Mouse (Mus musculus) cortical plate, adult 2 months (tissue): ENCODE measurements around the gene Igf2bp1. TPM values are rescaled to one million over a fixed set of nuclear protein-coding genes. Genes with fewer than 3 reads are reported as not detected.
A peak's percentile ranks its signal among the peaks of the same experiment; 100 is the strongest.

ENCODE experiments used
- H3K27ac ChIP-seq: fragments of 200-500 bp; 2 replicates; pipeline ENCODE4 v1.5.1; 2012; ENCODE audit warnings: low read length, control low read depth, inconsistent platforms; ENCODE audit not compliant: insufficient read depth
- H3K4me1 ChIP-seq: fragments of 200-500 bp; 2 replicates; pipeline ENCODE4 v1.6.1; 2011; ENCODE audit warnings: low read length; ENCODE audit not compliant: control insufficient read depth, insufficient read depth
- H3K4me3 ChIP-seq: fragments of 200-500 bp; 2 replicates; pipeline ENCODE4 v1.5.1; 2011; ENCODE audit warnings: mild to moderate bottlenecking, low read length, control low read depth; ENCODE audit not compliant: insufficient read depth
- CTCF ChIP-seq: fragments of 200-500 bp; IDR thresholded peaks from 2 replicates; pipeline ENCODE4 v1.5.1; 2011; ENCODE audit warnings: mild to moderate bottlenecking, control low read depth, low read length; ENCODE audit not compliant: insufficient read depth; ENCODE audit errors: extremely low read depth
- POLR2A ChIP-seq: fragments of 200-500 bp; IDR thresholded peaks from 2 replicates; pipeline ENCODE4 v1.6.1; 2011; ENCODE audit warnings: mild to moderate bottlenecking, low read length, control low read depth; ENCODE audit not compliant: insufficient read depth; ENCODE audit errors: extremely low read depth
- polyA plus RNA-seq: library from polyadenylated mRNA; depleted of rRNA; stranded (reverse); fragments of >200 nt; gene quantifications from 2 replicates; pipeline ENCODE4 v1.2.3, GENCODE M21; 2012

The Igf2bp1 gene
- polyA plus RNA-seq, 1 experiment = 0.15 TPM

DNA sequence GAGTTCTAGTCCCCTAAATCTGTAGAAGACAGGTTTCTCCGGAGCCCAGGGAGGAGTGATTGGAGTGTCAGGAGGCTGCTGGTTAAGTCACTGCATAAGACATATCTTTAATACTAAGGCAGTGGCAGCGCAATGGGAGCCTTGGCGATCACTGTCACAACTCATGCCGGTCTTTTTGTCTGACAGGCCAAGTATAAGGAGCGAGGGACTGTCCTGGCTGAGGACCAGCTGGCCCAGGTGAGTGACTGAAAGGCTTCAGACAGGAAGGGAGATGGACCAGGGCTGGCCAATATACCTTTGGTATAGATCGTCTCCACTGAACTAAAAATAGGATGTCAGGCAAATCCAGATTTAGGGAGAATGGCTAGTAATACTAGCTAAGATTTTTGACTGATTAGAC lies 29.4 kb upstream of the Igf2bp1 start:
- TF ChIP-seq CTCF (no peak), POLR2A (no peak)
- Histone ChIP-seq H3K27ac (no peak overlapping the region), H3K4me3 (peak overlapping the region; percentile 72), H3K4me1 (peaks cover 2% of the 10 kb centered on the region; the same call in 1 of the 2 replicates)

- no peak within 1 kb of the TSS for H3K27ac ChIP-seq
- peak; percentile 46; the same call in 1 of the 2 replicates for TF ChIP-seq POLR2A
- no peak for TF ChIP-seq CTCF
- peak within 1 kb of the TSS; percentile 72 for H3K4me3 ChIP-seq
- peaks cover 2% of the 10 kb centered on the region; the same call in 1 of the 2 replicates for H3K4me1 ChIP-seq
Measured at GRCm38 (mm10) chr11:96034596-96035052, 28.9 kb upstream of the Igf2bp1 start, which contains the start of gene Snf8. TSS of gene Snf8 (plus strand) at chr11:96034885.

- H3K4me1 ChIP-seq = peaks cover 2% of the 10 kb centered on the region; the same call in 1 of the 2 replicates
- no peak for TF ChIP-seq POLR2A
- H3K27ac ChIP-seq = no peak overlapping the region
- H3K4me3 ChIP-seq = peak overlapping the region; percentile 72
Measured at GRCm38 (mm10) chr11:96034116-96034515, 28.4 kb upstream of the Igf2bp1 start.

GRCm38 (mm10) chr11:96033264-96033663 lies 27.5 kb upstream of the Igf2bp1 start:
- no peak overlapping the region for H3K27ac ChIP-seq
- H3K4me1 ChIP-seq = peaks cover 2% of the 10 kb centered on the region; the same call in 1 of the 2 replicates
- H3K4me3 ChIP-seq = no peak overlapping the region
- TF ChIP-seq POLR2A (no peak), CTCF (no peak)

GRCm38 (mm10) chr11:96031701-96032100 lies 26.0 kb upstream of the Igf2bp1 start:
- Histone ChIP-seq H3K4me1 (peaks cover 2% of the 10 kb centered on the region; the same call in 1 of the 2 replicates), H3K4me3 (no peak overlapping the region), H3K27ac (no peak overlapping the region)
- no peak for TF ChIP-seq POLR2A
- TF ChIP-seq CTCF = no peak

DNA sequence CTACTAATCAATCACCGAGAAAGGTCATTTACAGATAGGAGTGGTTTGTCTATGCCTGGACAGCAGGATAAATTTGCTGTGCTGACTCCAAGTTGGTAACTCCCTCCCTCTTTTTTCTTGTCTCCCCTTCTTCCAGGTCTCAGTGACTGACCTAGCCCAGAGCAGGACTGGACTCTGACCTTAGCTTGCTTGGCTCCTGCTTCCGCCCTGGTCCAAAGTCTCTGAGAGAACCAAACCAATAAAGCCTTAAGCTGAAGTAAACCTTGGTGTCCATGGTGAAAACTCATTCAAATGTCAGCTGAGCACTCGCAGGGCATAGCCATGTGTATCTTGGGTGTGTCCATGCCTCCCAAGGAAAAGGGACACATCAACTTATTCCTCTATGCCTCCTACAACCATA lies 24.8 kb upstream of the Igf2bp1 start:
- no peak overlapping the region for H3K27ac ChIP-seq
- H3K4me3 ChIP-seq = no peak overlapping the region
- TF ChIP-seq POLR2A = no peak
- no peak for TF ChIP-seq CTCF
- peaks cover 1% of the 10 kb centered on the region; the same call in 1 of the 2 replicates for H3K4me1 ChIP-seq

GRCm38 (mm10) chr11:96028130-96028529 lies 22.4 kb upstream of the Igf2bp1 start:
- H3K27ac ChIP-seq = no peak overlapping the region
- TF ChIP-seq CTCF = no peak
- no peak for TF ChIP-seq POLR2A
- no peak overlapping the region for H3K4me3 ChIP-seq
- no peaks in the 10 kb centered on the region for H3K4me1 ChIP-seq

- Histone ChIP-seq H3K4me1 (no peaks in the 10 kb centered on the region), H3K4me3 (no peak overlapping the region), H3K27ac (no peak overlapping the region)
- TF ChIP-seq CTCF = no peak
Measured at GRCm38 (mm10) chr11:96020622-96021021, 14.9 kb upstream of the Igf2bp1 start.

GRCm38 (mm10) chr11:96017941-96018351 lies 12.2 kb upstream of the Igf2bp1 start:
- no peak overlapping the region for H3K4me3 ChIP-seq
- TF ChIP-seq CTCF (no peak), POLR2A (no peak)

GRCm38 (mm10) chr11:96015421-96015820 lies 9.7 kb upstream of the Igf2bp1 start:
- no peaks in the 10 kb centered on the region for H3K4me1 ChIP-seq
- no peak overlapping the region for H3K27ac ChIP-seq
- H3K4me3 ChIP-seq = no peak overlapping the region
- TF ChIP-seq POLR2A (no peak), CTCF (no peak)

More at GRCm38 (mm10) chr11:96017941-96018351, 12.2 kb upstream of the Igf2bp1 start:
- H3K27ac ChIP-seq = no peak overlapping the region
- no peaks in the 10 kb centered on the region for H3K4me1 ChIP-seq

DNA sequence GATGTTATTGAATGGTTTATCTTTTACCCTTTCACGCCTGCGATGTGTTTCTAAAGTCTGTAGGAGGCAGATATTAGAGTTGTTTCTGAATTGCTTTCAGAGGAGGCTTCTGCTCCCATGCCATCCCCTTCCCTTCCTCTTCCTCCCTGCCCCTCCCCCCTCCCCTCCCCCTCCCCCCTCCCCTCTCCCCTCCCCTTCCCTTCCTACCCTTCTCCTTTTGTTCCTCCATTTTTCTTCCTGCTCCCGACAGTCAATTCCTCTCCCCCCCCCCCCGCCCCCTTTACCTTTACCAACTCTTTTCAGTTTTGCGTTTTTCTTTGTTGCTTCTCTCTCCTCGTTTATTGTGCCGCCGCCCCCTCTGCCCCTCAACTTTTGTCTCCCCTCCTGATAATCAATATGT lies 6.2 kb upstream of the Igf2bp1 start:
- Histone ChIP-seq H3K4me3 (no peak overlapping the region), H3K27ac (no peak overlapping the region), H3K4me1 (no peaks in the 10 kb centered on the region)
- TF ChIP-seq POLR2A (no peak), CTCF (no peak)

DNA sequence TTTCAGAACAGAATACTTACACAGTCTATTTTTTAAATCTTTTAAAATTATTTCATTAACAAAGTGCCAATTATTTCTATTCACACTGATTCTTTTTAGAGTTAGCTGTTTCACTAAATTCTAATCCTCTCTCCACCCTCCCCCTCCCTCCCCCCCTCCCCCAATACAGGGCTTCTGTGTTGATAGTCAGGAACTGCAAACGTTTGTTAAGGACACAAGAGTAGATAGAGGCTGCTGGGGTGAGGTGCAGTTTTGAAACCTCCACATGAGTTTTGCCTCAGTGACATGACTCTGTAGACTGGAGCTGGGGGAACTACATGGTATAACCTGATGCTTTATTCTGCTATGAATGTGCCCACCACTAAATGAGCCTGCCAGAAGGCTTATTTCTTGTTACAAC lies 3.1 kb upstream of the Igf2bp1 start:
- TF ChIP-seq POLR2A = no peak
- no peak for TF ChIP-seq CTCF
- no peaks in the 10 kb centered on the region for H3K4me1 ChIP-seq

More for the DNA sequence above, 3.1 kb upstream of the Igf2bp1 start:
- no peak overlapping the region for H3K27ac ChIP-seq
- no peak overlapping the region for H3K4me3 ChIP-seq
